Mouse (Mus musculus) liver, embryonic 16.5 days (tissue): ENCODE measurements at regions not wholly inside any gene's neighbourhood (a gene's known extent, or its start where the extent isn't known, plus 50 kb on each side); places are given as distances from the start of the nearest gene placed in this dataset.

ENCODE experiments used
- ATAC-seq: fragments of 200-750 bp; cut with Nextera tagmentation; 2 replicates; pipeline ENCODE4 v1.8.0; 2017; ENCODE audit warnings: low read depth, mild to moderate bottlenecking, moderate number of reproducible peaks, moderate library complexity
- H3K27ac ChIP-seq: fragments of 300-500 bp; sonication (generic); 2 replicates; pipeline ENCODE4 v1.5.1; 2014; ENCODE audit warnings: mild to moderate bottlenecking, low read length
- H3K27me3 ChIP-seq: fragments of 300-500 bp; sonication (generic); 2 replicates; pipeline ENCODE4 v1.6.1; 2014; ENCODE audit warnings: low read depth, low read length, mixed read lengths; ENCODE audit not compliant: control insufficient read depth, insufficient read depth
- H3K36me3 ChIP-seq: fragments of 300-500 bp; sonication (generic); 2 replicates; pipeline ENCODE4 v1.6.1; 2014; ENCODE audit warnings: mild to moderate bottlenecking; ENCODE audit not compliant: control insufficient read depth, insufficient read depth
- H3K4me1 ChIP-seq: fragments of 300-500 bp; sonication (generic); 2 replicates; pipeline ENCODE4 v1.6.1; 2014; ENCODE audit warnings: low read depth, low read length, mixed read lengths; ENCODE audit not compliant: control insufficient read depth
- H3K4me2 ChIP-seq: fragments of 300-500 bp; sonication (generic); 2 replicates; pipeline ENCODE4 v1.6.1; 2014; ENCODE audit warnings: low read depth, low read length, mixed read lengths
- H3K4me3 ChIP-seq: fragments of 300-500 bp; sonication (generic); 2 replicates; pipeline ENCODE4 v1.5.1; 2014; ENCODE audit warnings: low read depth, mild to moderate bottlenecking, low read length
- H3K9ac ChIP-seq: fragments of 300-500 bp; sonication (generic); 2 replicates; pipeline ENCODE4 v1.6.1; 2014; ENCODE audit warnings: low read depth, low read length
- H3K9me3 ChIP-seq: fragments of 300-500 bp; sonication (generic); replicated peaks from 2 replicates; pipeline ENCODE4 v1.6.1; 2016; ENCODE audit warnings: low read length; ENCODE audit not compliant: control insufficient read depth
- WGBS: fragments of 180-500 bp; shearing (Covaris S2); extraction: QIAGEN DNeasy Blood & Tissue Kit; methylation state at CpG from one replicate; pipeline ENCODE4 v1.1.7; 2014; ENCODE audit not compliant: insufficient replicate concordance; 5-methylcytosine and 5-hydroxymethylcytosine counted together

DNA sequence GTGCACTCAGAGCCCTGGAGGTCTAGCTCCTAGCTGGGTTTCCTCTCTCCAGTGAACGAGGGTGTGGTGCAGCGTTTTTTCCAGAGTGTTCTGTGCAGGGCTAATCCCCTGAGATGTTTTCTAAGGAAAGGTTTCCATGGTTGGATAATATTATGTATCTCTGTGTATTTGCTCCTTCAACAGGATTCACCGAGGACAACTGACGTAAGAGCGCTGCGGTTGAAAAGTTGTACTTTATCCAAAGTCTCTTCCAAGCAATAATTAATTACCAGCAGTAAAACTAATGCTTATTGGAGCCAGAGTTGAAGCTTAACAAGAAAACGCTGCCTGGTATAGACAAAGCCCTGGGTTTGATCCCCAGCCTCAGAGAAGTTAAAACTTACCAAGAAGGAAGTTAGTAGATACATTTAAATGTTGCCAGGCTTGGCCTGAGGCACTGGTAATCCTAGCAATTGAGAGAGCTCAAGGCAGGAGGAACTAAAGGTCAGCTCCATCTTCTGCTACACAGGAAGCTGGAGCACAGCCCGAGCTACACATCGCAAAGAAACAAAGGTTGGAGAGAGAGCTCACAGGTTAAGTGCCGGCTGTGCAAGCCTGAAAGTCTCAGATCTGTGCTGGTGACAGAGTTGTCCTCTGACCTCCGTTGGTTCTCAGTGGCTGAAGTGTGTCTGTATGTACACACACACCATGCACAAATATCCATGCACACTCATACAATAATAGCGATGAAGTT lies 51.2 kb upstream of the Rap1b start:
- no peaks in the 10 kb centered on the region for H3K9me3 ChIP-seq
- no peak overlapping the region for H3K4me3 ChIP-seq
- no peaks in the 10 kb centered on the region for H3K36me3 ChIP-seq
- 48% methylated on average over 12 of the region's 12 CpGs for WGBS
- no peak overlapping the region for H3K27ac ChIP-seq
- H3K9ac ChIP-seq, result no peak overlapping the region
- H3K27me3 ChIP-seq, result no peaks in the 10 kb centered on the region
- no peaks in the 10 kb centered on the region for H3K4me1 ChIP-seq
- ATAC-seq, result no peak
- H3K4me2 ChIP-seq, result no peak overlapping the region

DNA sequence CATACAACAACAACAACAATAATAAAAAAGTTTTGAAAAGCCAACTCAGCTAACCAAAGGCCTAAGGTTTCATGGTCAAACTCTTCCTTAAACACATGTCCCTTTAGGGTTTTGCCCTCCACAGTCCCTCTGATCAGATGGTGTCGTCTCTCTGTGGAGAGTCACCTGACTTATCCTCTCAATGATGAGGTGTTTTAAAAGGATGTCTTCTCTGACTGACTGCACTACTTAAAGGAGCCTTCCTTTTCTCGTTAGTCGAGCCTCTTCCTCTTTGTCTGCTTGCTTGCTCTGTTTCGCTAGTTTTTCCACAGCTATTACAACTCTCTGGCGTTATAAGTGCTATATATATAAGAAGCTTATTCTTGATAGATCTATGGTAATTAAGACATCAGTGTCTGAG lies 51.9 kb upstream of the Rap1b start:
- H3K27ac ChIP-seq, result no peak overlapping the region
- no peaks in the 10 kb centered on the region for H3K36me3 ChIP-seq
- H3K27me3 ChIP-seq, result no peaks in the 10 kb centered on the region
- 48% methylated on average over 5 of the region's 5 CpGs for WGBS
- no peak overlapping the region for H3K4me2 ChIP-seq
- no peak overlapping the region for H3K9ac ChIP-seq
- no peaks in the 10 kb centered on the region for H3K4me1 ChIP-seq
- ATAC-seq, result no peak
- H3K4me3 ChIP-seq, result no peak overlapping the region
- H3K9me3 ChIP-seq, result no peaks in the 10 kb centered on the region

DNA sequence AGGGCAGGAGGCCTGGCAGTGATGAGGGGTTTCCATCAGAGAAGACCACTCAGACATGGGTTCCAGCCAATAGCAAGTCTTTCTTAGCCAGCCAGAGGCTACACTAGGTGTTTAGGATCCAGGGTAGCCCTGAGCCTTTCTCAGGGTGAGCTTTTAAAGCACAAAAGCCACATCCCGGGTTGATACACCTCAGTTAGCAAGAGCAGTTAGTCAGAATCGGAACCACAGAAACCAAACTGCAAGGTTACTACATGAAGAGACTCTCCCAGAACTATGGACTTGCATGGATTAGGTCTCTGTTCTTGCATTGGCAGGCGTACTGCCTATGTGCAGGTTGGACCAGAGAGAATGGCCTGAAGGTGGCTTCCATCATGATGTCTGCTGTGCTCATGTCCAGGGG lies 52.6 kb upstream of the Rap1b start:
- no peak for ATAC-seq
- no peak overlapping the region for H3K27ac ChIP-seq
- H3K4me3 ChIP-seq, result no peak overlapping the region
- H3K9me3 ChIP-seq, result no peaks in the 10 kb centered on the region
- WGBS, result 68% methylated on average over 3 of the region's 3 CpGs
- H3K4me2 ChIP-seq, result no peak overlapping the region
- H3K36me3 ChIP-seq, result no peaks in the 10 kb centered on the region
- H3K4me1 ChIP-seq, result no peaks in the 10 kb centered on the region
- H3K27me3 ChIP-seq, result no peaks in the 10 kb centered on the region
- no peak overlapping the region for H3K9ac ChIP-seq

DNA sequence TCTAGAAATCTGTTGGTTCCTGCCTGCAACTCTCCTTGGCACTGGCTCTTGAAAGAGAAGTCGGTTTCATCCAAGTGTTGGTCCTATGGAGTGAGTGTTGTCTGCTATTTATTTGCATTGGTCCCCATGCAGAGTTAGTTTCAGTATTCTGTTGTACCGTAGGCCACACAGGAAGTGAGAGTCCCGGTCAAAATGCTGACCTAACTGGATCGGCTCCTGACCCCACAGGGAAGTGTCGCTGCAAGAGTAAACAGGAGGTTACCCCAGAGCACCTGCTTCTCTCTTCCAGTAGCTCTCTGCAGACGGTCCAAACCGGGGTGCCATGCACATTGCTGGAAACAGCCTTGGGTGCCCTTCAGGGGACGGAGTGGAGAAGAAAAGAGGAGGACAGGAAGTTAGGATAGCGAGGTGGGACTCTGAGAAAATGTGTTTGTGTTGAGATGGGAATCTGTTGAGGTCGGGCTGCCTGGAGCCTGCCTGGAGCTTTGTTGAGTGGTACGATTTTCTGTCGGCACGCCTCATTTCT lies 53.6 kb upstream of the Rap1b start:
- WGBS, result 19% methylated on average over 13 of the region's 13 CpGs
- Histone ChIP-seq H3K36me3 (no peaks in the 10 kb centered on the region), H3K4me3 (no peak overlapping the region), H3K27ac (no peak overlapping the region), H3K27me3 (no peaks in the 10 kb centered on the region), H3K9ac (no peak overlapping the region), H3K4me2 (peak overlapping the region; percentile 39), H3K9me3 (no peaks in the 10 kb centered on the region), H3K4me1 (no peaks in the 10 kb centered on the region)
- peak; percentile 73 for ATAC-seq

DNA sequence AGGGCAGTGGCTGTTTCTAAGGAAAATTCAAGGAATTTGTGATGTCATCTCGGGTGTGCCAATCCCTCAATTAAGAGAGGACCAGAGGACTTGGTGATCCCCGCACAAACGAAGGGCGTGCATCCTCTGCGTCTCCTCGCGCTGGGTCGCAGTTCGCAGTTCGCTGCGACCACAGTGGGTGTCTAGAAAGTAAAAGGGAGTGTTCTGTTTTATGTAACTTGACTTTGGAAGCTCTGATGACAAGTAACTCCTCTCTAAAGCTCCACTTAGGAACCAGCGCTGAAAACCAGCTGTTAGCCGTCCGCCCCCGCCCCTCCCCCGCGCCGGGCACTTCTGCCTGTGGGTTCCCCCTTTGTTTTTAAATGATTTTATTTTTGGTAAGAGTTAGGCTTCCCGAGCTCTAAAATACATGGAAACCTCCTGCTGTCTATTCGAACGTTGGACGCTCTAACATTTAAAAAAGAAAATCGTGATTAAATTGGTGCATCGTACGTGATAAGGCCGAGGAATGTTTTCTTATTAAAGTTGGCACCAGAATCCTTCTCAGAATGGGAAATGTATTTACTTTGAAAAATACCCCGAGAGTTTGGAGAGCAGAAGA lies 59.9 kb upstream of the Rap1b start:
- H3K36me3 ChIP-seq, result no peaks in the 10 kb centered on the region
- H3K9me3 ChIP-seq, result no peaks in the 10 kb centered on the region
- no peak overlapping the region for H3K9ac ChIP-seq
- H3K27me3 ChIP-seq, result no peaks in the 10 kb centered on the region
- H3K4me3 ChIP-seq, result peak overlapping the region; percentile 28
- ATAC-seq, result no peak
- 13% methylated on average over 27 of the region's 27 CpGs for WGBS
- H3K4me2 ChIP-seq, result peak overlapping the region; percentile 46
- H3K4me1 ChIP-seq, result no peaks in the 10 kb centered on the region
- H3K27ac ChIP-seq, result no peak overlapping the region

DNA sequence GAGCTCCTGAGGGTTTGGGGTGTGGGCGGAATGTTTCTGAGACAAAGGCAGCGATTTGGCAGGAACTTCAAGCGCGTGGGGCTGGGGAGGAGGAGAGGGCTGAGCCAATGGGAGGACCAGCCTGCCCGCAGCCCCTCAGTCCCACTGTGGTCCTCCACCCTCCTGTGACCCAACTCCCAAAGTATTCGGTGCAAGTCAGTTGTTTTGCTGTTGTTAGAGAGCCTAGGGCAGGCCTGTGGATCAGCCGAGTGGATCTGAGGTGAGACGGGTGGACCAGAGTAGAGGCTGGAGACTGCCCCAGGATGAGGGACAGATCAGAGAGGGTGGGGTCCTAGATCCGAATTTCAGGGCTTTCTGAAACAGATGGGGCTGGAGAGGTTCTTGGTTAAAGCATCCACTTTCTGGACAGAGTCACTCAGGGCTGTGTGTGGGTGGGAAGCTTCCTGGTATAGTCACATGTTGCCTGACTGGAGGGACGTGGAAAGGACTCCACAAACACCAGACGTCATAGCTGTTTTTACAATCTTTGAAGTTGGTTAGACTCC lies 60.5 kb upstream of the Rap1b start:
- ATAC-seq, result peak; percentile 21; the same call in 1 of the 2 replicates
- Histone ChIP-seq H3K27me3 (no peaks in the 10 kb centered on the region), H3K9me3 (no peaks in the 10 kb centered on the region), H3K36me3 (no peaks in the 10 kb centered on the region), H3K4me1 (no peaks in the 10 kb centered on the region), H3K27ac (no peak overlapping the region), H3K4me3 (peak overlapping the region; percentile 28), H3K4me2 (peak overlapping the region; percentile 46), H3K9ac (no peak overlapping the region)
- WGBS, result 33% methylated on average over 11 of the region's 11 CpGs

DNA sequence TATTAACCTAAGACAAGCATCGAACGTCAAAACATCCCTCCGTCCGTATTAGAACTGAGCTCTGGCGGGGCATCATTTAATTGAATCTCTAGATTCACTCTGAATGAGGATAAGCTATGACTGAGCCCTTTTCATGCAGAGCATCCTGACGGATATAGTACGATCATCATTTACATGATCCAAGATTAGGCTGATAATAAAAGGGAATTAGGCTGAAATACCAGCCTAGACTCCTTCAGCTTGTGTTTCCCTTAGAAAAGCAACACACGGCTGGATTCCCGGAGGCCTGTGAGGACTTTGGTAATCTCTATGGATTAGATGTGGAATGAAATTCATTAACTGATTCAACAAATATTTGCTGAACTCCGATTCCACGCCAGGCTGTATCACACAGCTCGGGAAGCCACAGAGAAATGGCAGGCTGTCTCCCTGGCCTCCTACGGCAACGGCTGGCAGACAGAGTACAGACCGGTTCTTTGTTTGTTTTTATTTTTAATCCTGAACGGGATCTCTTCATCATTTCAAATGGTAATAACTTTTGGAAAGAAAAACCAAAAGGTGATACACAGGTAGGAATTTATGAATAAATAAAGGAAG lies 62.3 kb upstream of the Rap1b start:
- Histone ChIP-seq H3K4me2 (no peak overlapping the region), H3K36me3 (no peaks in the 10 kb centered on the region), H3K9ac (no peak overlapping the region), H3K27me3 (no peaks in the 10 kb centered on the region), H3K9me3 (no peaks in the 10 kb centered on the region), H3K27ac (no peak overlapping the region), H3K4me1 (no peaks in the 10 kb centered on the region), H3K4me3 (no peak overlapping the region)
- 73% methylated on average over 16 of the region's 16 CpGs for WGBS
- ATAC-seq, result no peak

DNA sequence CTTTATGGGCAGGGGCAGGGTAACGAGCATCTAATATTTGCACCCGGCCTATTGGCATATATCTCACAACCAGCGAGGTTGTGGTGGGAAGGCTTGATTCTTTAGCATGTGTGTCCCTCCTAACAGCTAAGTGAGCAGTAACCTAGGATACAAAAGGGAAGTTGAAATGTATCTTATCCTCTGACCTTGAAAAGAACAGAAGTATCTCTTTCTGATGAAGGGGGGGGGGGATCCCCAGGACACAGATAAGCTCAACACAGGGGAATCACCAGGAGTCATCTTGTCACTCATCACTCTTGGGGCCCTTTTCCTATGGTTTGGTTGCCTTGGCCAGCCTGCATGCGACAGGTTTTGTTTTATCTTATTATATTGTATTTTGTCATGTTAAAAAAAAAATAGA lies 63.3 kb upstream of the Rap1b start:
- ATAC-seq, result no peak
- Histone ChIP-seq H3K4me2 (no peak overlapping the region), H3K4me1 (no peaks in the 10 kb centered on the region), H3K27me3 (no peaks in the 10 kb centered on the region), H3K9ac (no peak overlapping the region), H3K9me3 (no peaks in the 10 kb centered on the region), H3K4me3 (no peak overlapping the region), H3K36me3 (no peaks in the 10 kb centered on the region), H3K27ac (no peak overlapping the region)
- 26% methylated on average over 4 of the region's 4 CpGs for WGBS

DNA sequence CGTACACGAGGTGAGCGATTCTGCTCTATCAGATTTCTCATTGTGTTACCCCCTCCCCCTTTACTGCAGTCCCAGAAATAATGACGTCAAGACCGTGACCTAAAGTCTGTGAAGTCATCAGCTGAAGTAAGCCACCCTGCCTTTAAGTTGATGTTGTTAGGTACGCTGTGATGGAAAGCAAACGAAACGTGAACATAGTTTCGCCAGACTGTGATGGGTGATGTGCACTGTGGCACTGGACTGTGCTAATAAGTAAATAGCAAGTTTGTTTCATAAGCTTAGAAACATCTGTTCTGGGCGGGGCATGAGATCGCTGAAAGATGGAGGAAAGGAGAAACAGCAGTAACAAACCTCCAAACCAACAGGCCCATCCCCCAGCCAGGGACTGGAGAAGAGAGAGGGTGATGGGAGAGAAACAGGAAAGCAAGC lies 64.0 kb upstream of the Rap1b start:
- H3K27me3 ChIP-seq, result no peaks in the 10 kb centered on the region
- no peak overlapping the region for H3K4me3 ChIP-seq
- H3K4me2 ChIP-seq, result no peak overlapping the region
- no peaks in the 10 kb centered on the region for H3K36me3 ChIP-seq
- ATAC-seq, result no peak
- no peak overlapping the region for H3K9ac ChIP-seq
- H3K27ac ChIP-seq, result no peak overlapping the region
- 52% methylated on average over 11 of the region's 11 CpGs for WGBS
- H3K4me1 ChIP-seq, result no peaks in the 10 kb centered on the region
- no peaks in the 10 kb centered on the region for H3K9me3 ChIP-seq
